Mouse (Mus musculus) heart, adult 2 months (tissue): Measurements from ENCODE around the gene Gpr160.

ENCODE experiments used
- CTCF ChIP-seq: fragments of 200-600 bp; IDR thresholded peaks from 2 replicates; pipeline ENCODE4 v1.8.1; 2022; ENCODE audit warnings: antibody characterized with exemption, mild to moderate bottlenecking, moderate library complexity
- EP300 ChIP-seq: fragments of 200-500 bp; IDR thresholded peaks from 2 replicates; pipeline ENCODE4 v1.6.1; 2011; ENCODE audit warnings: low read depth, low read length, control low read depth; ENCODE audit not compliant: insufficient read depth
- POLR2A ChIP-seq: fragments of 200-500 bp; IDR thresholded peaks from 2 replicates; pipeline ENCODE4 v1.6.1; 2011; ENCODE audit warnings: mild to moderate bottlenecking, low read depth, low read length, control low read depth; ENCODE audit not compliant: insufficient read depth

GRCm38 (mm10) chr3:30887449-30887848 is 31.7 kb downstream of the Gpr160 start:
- TF ChIP-seq CTCF: 0 out of 2 replicates have a peak, but pooled peaks have one; percentile 5
- TF ChIP-seq EP300: no peak
- no peak for TF ChIP-seq POLR2A
